Mouse (Mus musculus) urinary bladder, postnatal 25 days (tissue): ENCODE measurements at regions not wholly inside any gene's neighbourhood (a gene's known extent, or its start where the extent isn't known, plus 50 kb on each side); places are given as distances from the start of the nearest gene placed in this dataset.

Experiments
- DNase-seq: peaks from one replicate; pipeline ENCODE4 v3.0.0; 2022; ENCODE audit warnings: low spot score

DNA sequence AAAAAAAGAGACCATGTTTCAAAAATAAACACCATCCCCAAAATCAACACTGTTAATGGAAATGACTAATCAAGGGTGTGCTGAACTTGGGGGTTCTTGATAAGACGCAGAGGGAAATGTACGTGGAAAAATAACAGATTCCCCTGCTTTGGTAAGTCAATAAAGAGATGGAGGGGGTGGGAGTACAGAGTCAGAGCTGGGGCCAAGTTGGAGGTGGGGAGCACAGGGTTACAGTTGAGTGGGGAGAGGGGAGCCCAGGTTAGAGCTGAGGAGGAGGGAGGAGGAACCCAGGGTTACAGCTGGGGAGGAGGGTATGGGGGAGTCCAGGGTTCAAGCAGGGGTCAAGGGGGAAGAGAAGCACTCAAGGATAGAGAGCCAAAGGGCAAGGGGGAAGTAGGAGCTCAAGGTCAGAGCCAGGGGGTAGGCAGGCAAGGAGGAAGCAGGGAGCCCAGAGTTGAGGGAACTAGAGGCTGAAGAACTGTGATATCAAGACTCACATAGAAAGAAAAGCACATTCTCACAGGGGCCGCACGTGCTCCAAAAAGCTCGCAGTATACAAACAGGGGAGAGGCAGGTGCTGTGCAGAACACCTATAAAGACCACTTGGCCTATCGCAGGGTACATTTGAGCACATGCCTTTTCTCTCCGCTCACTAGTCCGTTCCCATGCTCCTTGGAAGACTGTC, 246.4 kb downstream of the Sox9 start:
- no peak for DNase-seq

DNA sequence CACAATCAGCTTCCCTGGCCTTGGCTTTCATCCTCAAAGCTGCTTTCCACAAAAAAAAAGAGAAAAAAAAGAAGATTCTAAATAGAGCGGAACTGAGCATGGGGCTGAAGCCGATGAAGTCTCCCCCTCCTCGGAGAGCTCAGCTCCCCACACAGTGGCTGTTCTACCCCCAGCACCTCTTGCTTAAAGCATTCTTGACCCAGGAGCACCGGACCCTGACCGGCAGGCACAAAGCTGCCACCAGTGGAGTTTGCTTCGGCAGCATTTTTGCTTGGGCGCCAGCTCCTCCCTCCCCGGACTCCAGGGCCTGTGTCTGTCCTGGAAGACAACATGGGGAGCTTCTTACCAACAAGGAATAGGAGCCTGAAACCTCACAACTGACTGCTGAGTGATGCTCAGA, 249.4 kb downstream of the Sox9 start:
- no peak for DNase-seq

DNA sequence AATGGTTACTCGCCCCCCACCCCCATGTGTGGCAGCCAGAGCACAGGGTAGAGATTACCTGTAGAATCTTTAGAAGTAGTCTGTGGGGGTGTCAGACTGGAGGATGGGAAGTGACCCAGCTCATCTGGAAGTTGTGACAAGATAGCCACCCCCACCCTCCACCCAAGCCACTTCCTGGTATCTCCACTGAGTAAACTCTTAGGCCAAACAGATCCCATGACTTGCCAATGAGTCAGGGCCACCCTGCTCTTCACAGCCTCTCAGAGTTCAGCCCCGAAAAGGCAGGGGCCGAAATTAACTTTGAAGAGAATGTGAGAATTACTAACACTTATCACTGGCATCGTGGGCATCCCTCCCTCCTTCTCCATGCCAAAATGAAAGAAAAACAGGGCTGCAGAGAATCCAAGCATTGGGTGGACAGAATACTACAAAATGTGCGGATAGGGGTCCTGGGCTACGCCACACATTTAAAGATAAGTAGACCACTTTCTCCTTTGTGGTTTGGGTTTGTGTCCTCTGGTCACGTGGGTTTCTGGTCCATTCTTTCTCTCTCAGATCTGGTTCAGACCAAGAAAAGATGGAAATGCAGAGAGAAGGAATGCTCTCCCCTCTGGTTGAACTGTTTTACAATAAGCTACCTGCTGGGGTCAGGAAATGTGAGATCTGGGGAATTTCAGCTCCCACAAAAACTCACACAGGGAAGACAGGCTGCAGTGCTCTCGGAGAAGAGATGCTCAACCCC, 250.6 kb downstream of the Sox9 start:
- no peak for DNase-seq

DNA sequence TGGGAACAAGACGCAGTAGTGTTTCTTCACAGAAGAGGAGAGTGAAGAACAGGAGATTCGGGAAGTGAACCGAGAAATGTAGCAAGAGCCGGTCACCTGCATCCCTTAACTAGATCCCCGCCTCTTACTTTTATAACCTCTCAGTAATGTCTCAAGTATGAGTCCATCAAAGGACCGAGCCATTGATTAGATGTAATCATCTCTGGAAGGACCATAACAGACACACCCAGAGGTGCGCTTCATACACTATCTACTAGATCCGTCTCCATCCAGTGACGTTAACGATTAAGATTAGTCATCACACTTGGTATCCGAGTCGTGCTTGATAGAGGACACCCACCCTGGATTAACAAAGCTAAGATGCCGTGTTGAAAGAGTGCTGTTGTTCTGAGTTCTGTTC, 252.9 kb downstream of the Sox9 start:
- DNase-seq = no peak

DNA sequence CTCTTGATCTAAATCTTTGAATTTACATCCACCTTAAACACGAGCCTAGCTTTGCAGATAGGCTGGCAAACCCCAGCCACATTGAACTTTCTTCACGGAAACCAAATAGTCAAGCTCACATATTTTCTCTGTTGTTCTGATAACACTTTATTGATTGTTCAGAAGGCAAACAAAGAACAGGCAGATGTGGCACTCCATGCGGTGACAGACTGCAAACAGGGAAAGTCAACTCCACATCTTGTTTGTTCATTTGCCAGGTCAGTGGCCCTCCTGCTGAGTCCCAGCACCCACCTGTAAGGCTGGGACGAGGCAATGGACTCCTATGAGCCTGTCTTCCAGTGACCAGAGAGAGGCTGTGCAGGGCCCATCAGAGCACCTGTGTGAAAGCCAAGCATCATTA, 255.7 kb downstream of the Sox9 start:
- DNase-seq = no peak

DNA sequence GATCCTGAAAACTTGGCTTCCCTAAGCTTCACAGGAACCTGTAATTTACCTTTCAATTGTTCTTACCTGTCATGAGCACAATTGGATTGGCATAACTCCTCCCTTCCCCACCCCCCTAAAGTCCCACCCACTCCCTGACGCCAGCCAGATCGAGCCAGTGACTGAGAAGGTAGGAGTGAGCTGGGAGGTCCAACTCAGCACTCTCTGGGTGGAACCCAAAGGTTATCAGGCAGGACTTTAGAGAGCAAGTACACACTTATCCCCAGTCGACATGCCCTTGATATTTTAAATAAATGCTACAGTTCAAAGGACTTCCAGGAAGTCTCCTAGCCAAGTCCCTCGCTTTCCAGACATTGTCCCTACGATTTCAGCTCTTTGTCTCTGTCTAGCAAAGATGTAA, 260.7 kb downstream of the Sox9 start:
- DNase-seq = no peak

DNA sequence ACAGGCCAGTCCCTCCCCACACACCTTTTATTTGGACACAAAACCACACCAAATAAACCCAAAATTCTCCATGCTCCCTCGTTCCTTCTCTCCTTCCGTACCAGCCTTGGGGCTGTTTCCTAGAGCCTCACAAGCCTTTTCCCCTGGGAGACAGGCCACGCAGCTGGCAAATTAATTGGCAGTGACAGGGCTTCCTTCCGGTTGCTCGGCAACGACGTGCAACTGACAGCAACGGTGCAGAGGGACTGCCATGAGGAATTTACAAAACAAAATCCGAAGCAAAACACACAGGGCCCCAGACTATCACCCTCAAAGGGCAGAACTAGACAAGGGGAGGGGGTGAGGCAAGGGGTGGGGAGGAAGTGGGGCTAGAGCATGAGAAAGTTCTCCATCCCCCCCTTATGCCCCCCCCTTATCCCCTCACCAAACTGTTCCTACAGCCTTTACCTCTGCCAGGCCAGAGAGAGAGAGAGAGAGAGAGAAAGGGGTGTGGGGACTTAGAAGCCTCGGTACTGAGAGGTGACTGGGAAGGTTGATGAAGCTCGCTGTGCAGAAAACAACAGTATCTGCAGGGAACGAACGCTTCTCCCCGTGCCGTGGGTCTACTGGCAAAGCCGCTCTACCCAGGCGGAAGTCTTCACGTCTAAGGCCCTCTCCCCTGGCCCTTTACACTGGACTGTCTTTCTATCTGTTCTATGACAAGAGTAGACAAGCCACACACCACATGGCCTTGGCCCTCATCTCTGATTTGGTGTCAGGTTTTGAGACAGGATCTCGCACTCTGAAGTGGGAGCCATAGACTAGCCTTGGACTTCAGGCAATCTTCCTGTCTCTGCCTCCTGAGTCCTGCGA, 264.4 kb downstream of the Sox9 start:
- no peak for DNase-seq

DNA sequence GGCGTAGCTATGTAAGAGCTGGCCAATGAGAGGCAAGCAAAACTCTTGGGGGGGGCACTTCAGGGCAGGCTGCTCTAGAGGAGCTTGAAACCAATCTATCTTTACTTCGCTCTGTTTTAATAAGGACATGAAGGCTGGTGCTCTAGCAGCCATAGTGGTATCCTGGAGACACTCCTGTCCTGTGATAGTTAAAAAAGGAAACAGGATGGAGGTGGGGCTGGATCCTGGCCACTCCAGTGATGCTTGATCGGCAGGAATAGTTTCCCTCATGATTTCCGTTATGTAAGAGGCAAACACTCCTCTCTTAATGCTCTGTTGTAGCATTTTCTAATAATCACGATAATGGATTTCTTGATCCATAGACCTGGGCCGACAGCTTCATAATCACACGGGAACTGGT, 266.1 kb downstream of the Sox9 start:
- DNase-seq = no peak

DNA sequence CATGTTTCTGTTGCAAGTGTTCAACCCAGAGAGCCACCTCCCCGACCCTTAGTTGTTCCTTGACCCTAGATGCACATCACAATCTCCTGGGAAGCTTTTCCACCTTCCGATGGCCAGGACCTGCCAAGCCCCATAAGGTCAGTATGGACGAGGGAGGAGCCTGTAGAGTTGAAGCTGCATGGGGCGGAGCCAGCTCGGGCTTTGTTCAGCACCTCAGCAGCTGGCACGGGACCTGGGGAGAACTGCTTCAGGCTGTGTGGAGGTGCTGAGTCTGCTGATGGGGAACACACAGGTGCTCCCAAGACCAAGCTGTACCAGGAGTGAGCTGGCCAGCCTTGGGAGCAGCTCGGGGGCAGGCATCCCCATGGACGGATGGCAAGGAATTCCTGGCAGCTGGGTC, 267.6 kb downstream of the Sox9 start:
- DNase-seq = no peak

DNA sequence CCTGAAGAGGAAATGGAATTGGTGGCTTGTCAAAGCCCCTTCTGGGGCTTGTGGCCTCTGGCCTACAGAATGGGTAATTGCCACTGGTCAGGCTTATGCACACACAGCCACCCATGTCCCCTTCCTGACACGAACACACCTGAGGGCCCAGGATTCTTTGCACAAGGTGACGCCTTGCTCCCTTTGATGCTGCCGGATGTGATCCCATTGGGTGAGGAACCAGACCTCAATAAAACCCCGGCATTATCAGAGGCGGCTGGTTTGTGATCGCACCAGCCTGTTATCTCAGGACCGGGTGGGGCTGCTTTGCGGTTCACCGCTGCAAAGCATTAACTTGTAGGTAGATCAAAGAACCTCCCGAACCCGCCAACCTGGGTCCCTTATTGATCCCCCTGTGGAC, 270.5 kb downstream of the Sox9 start:
- DNase-seq = no peak

DNA sequence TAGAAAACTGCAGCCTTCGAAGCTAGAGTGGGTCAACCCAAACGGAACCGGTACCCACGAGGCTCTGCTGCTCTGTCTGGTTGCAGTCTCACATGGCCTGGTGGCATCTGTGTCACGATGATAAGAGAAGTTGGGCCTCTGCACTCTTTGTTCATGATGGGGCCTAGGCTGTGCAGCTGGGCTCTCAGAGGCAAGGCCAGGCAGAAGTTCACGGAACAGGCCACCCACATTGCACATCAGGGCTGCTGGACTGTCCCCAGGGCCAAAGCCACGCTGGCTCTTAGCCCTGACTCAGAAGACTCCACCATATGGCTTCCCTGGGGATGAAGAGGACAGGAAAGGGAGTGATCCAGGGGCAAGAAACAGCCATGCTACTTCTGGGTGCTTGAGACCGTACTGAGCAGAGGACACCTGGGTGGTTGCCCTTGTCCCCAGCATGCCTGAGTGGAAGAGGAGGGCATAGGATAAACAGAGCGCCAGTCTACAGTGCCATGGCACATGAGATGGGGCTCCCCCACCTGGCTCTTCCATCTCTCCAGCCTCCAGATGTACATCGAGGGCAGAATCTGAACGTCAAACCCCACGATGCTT, 274.1 kb downstream of the Sox9 start:
- no peak for DNase-seq

DNA sequence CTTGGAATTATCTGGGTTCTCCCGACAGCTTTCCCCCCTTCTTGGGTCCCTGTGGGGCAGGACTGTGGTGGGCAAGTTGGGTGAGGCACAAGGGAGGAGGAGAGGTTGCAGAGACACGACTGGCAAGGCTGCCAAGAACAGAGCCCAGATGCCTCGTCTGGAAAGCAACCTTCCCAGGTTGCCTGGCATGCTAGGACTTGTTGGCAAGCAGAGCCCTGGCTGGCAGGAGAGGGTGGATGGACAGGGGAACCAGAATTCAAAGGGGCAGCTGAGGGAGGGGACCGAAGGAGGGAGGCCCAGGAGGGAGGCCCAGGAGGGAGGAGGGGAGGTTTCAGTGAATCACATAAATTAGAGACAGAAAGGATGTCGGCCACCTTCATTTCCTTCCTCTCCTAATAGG, 274.8 kb downstream of the Sox9 start:
- DNase-seq = no peak

DNA sequence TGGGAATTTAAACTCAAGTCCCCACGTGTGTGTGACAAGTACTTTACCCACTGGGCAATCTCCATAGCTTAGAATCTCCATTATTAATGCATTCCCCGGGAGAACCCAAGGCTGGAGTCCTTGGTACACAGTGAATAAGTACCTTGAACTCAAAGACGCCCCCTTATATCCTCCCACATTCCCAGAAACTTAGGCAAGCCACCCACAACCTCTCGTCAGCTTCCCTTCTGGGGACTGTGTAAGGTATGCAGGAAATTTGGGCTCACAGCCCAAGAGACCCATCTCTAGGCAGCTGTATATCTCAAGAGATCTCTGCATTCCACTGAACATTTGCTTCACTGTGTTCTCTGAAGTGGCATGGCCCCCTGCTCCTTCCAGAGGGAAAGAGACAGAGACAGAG, 288.3 kb downstream of the Sox9 start:
- DNase-seq = no peak

DNA sequence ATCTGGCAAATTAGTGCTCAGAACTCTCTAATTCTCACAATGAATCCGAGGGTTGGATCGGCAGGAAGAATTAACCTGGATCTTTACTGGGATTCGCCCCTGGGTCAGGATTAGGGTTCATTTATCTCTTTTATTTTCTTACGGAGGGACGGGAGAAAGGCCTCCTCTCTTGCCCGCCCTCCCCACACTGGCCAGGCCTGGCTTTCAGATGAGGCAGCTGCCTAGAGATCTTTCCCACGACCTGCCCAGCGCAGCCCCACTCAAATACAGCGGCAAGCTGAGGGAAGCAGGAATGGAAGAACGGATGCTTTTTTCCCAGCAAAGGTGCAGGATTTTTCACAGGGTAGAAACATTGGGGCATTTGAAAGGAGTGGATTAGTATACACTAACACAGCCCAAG, 289.9 kb downstream of the Sox9 start:
- DNase-seq = no peak

DNA sequence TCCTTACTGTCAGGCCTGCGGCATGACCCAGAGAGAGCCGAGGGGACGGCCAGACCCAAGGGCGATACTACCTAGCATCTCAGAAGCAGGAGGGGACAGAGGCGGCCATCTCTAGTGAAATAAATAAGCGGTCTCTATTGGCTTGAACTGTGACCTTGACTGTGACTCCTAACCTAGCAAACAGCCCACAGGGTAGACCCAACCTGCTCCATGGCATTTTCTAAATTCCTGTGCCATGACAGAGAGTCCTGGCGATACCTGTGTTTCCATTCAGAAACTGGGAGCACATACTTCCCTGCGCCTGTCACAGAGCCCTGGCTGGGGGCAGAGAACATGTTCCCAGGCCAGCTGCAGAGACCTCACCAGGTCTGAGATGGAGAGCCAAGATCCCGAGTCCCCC, 292.3 kb downstream of the Sox9 start:
- DNase-seq = no peak

DNA sequence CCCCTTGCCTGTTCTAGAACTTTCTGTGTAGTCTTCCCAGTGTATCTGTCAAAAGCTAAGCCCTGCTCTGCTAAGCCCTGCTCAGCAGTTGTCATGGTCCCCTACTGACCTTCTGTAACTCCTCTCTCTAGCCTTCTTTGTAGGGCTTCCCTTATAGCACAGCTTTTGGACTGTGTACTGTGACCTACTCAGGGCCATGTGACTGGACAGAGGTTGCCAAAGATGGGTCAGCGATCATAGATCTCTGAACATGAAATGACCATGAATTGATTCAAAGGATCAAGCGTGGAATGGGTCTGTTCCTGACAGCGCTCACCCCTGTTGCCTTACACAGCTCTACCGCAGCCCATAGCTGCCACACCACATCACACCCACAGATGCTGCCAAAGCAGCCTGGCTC, 294.3 kb downstream of the Sox9 start:
- no peak for DNase-seq

DNA sequence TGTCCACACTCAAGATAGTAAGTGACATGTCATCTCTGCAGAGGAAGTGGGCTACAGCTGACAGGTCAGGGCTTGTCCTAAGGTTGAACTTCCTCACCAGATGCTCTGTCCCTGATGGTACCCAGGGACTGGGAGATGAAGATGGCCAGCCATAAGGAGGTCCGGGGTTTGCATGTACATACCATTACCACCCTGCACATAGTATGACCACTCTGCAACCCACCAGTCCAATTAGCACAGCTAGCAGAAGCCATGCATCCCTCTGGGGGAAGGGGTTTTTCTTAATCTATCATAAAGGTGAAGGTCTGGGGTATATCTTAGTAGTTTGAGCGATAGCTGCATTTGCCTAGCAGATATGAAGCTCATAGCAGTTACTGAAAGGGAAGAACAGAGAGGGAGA, 298.3 kb downstream of the Sox9 start:
- DNase-seq = no peak

DNA sequence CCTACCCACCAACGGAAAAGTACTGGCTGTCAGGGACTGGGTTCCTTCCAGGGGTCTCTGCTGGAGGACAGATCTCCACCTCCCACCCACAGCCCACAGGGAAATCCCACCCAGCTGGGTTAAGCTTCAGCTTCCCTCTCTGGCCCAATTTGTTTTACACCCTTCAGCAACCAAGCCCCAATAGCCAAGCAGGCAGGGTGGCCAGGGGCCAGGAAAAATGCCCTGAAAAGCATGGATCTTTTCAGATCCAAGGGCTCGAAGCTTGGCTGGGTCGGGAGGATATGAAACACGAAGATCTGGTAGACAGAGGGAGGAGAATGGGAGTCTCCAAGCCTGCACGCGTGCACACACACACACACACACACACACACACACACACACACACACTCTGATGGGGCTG, 302.4 kb downstream of the Sox9 start:
- DNase-seq = no peak

DNA sequence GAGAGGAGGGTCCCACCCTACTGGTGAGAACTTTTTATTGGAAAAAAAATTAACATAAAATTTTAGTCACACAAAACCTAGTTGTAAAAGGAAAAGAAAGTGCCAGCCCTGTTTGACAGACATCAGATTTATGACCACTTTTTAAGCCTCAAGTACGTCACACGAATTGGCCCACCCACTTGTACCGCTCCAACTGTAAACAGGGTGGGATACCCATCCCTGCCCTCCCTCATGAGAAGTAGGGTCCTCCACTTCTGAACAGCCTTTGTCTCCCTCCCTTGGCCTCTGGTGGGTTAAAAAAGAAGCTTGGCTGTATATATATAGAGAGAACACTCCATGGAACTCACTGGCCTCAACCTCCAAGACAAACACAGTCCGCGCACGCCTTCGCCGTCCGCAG, 303.5 kb downstream of the Sox9 start:
- no peak for DNase-seq

DNA sequence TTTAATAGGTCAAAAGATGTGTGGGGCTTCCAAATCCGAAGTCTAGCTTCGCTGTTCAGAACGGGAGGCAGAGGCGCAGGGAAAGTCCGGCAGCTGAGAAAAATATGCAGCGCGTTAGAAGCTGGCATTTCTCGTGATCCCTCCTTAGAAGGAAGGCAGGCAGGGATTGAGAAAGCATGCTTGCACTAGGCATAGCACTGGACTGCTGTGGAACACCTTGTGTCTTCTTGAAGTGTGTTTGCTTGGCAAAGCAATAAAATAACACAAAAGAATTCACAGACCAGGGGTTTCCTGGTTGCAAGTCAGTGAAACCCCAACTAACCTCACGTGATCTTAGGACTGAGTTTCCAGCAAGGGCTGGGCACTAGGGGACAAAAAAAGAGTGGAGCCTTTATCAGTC, 305.1 kb downstream of the Sox9 start:
- no peak for DNase-seq

DNA sequence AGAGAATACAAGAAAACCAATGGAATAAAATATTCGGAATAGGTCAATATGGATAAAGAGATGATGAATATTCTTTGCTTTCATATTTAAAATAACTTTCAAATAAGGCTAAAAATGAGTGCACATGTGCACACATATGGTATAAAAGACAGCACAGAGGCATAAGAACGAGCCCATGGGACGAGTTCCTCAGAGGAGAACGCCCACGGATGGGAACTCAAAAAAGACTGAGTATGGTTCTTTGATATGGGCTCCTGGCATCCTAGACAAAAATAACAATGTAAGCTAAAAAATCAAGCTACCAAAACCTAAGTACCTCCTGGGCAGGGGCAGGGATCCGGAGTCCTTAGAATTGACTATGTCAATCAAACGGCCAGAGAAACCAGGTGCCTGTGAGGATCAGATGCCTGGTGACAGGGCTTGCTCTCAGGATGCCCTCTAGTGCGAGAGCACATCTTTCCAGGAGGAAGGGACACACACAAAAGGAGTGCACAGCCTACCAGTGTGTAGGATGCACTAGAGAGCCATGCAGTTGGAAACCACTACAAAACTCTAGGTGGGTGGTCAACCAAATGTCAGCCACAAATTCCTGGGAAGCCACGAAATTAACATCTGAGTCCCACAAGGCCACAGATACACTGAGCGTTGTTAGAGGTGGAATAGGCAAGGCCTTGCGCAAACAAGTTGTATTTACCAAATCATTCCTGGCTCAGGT, 307.8 kb downstream of the Sox9 start:
- no peak for DNase-seq

DNA sequence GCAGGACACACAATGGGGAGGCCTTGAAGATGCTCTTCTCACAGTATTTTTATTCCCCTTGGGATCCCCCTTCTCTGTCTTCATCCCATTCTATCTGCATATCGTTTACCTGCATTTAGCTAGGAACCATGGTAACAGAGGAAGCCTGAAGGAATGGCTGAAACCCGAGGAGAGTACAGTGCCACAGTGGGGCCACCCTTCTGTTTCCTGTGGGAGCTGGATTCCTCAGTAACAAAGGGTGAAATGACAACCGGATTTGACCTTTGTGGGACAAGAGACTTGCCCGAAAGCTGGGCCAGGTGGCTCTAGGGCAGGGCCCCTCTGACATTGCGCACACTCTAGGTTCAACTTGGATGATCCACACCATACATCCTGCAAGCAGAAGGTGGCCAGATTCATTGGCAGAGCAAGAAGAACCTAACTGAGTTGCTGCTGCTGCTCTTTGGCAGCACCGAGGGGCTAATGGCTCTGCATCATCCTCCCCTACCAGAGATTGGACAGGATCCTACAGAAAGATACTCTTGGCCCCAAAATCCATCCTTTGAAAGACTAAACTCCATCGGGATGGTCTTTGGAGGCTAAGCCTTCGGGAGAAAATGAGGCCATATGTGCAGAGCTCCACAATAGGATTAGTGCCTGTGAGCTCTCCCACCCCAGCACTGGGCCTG, 310.0 kb downstream of the Sox9 start:
- no peak for DNase-seq
